Mouse (Mus musculus) liver, embryonic 14.5 days (tissue): Measurements from ENCODE around the gene Kif1c.

ENCODE experiments used
- CTCF ChIP-seq: IDR thresholded peaks from 2 replicates; pipeline ENCODE4 v1.5.1; 2016; ENCODE audit warnings: antibody characterized with exemption, low read depth, control low read depth
- EP300 ChIP-seq: IDR thresholded peaks from 2 replicates; pipeline ENCODE4 v1.6.1; 2016; ENCODE audit warnings: antibody characterized with exemption, low read depth

DNA sequence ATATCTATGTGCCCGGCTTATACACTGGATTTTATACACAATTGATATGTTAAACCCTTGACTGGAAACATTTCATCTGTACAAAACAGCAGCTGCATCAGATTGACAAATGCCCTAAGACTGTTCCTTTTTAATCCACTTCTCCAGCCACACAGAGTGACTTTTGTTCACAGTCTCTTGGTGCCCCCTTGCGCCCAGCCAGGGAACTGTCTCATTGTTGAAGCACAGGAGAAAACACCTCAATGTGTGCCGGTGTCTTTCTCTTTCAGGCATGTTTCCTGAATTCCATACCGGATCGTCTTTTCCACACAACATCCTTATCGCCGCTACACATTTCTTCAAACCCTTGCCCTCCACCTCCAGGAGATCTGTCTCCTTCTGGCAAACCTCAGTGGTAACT is 55.3 kb downstream of the Kif1c start:
- TF ChIP-seq CTCF (peak; percentile 90), EP300 (no peak)
